Mouse (Mus musculus): ENCODE results near the gene Nes.

Gene Nes

GRCm38 (mm10) chr3:88022322-88023191 lies 51.7 kb downstream of the Nes start:
- DNase-seq (ENCODE audit: low spot score): no peak

GRCm38 (mm10) chr3:88023192-88024074 lies 52.6 kb downstream of the Nes start:
- no peak for DNase-seq (ENCODE audit: low spot score)

GRCm38 (mm10) chr3:88026823-88027222 lies 55.9 kb downstream of the Nes start:
- DNase-seq (ENCODE audit: low spot score): no peak

- DNase-seq (ENCODE audit: low spot score): no peak
These were observed 56.7 kb downstream of the Nes start, which contains the start of gene Hapln2 for GRCm38 (mm10) chr3:88027434-88028186. Gene Hapln2, minus strand, starts transcription at chr3:88027583.

All from urinary bladder, postnatal 10 days (tissue).